Mouse (Mus musculus) brown adipose tissue, adult 24 weeks (tissue): ENCODE measurements around the gene Rtl8c. TPM values are rescaled to one million over a fixed set of nuclear protein-coding genes. Genes with fewer than 3 reads are reported as not detected.
"Not testable (repeated sequence)": the region's sequence is repeated elsewhere in the genome, so short reads cannot be mapped to it uniquely, and the experiment has no call there.

ENCODE experiments used
- H3K27ac ChIP-seq: fragments of 200-500 bp; replicated peaks from 2 replicates; pipeline ENCODE4 v1.5.1; 2012; ENCODE audit warnings: low read depth, mild to moderate bottlenecking, low read length
- H3K4me1 ChIP-seq: fragments of 200-500 bp; 2 replicates; pipeline ENCODE4 v1.6.1; 2012; ENCODE audit warnings: low read length, mixed read lengths; ENCODE audit not compliant: control insufficient read depth, insufficient read depth, insufficient read length
- H3K4me3 ChIP-seq: fragments of 200-500 bp; 2 replicates; pipeline ENCODE4 v1.5.1; 2012; ENCODE audit warnings: low read depth, mild to moderate bottlenecking, low read length, moderate library complexity; ENCODE audit not compliant: insufficient read depth
- polyA plus RNA-seq: library from polyadenylated mRNA; stranded (reverse); fragments of >200 nt; gene quantifications from 2 replicates; pipeline ENCODE4 v1.2.4, GENCODE M21; 2012; ENCODE audit not compliant: missing spikeins, insufficient read depth, insufficient read length

The Rtl8c gene
- polyA plus RNA-seq: 7.7 and 10.1 TPM in 2 replicates

- Histone ChIP-seq H3K4me3 (peak within 1 kb of the TSS; percentile 90), H3K27ac (peak within 1 kb of the TSS; percentile 68), H3K4me1 (no peaks in the 10 kb centered on the region)
Measured at GRCm38 (mm10) chrX:53607242-53608121, at the start of gene Rtl8c. Gene Rtl8c, plus strand, starts transcription at chrX:53608032.

- no peak overlapping the region for H3K27ac ChIP-seq
- H3K4me3 ChIP-seq: no peak overlapping the region
- no peaks in the 10 kb centered on the region for H3K4me1 ChIP-seq
Measured at GRCm38 (mm10) chrX:53579311-53579710, 28.5 kb upstream of the Rtl8c start.

- H3K4me1 ChIP-seq, H3K4me3 ChIP-seq: not testable (repeated sequence)
Measured at GRCm38 (mm10) chrX:53581407-53581806, 26.4 kb upstream of the Rtl8c start.

GRCm38 (mm10) chrX:53583404-53583803 lies 24.4 kb upstream of the Rtl8c start:
- not testable (repeated sequence) for H3K27ac ChIP-seq, H3K4me1 ChIP-seq, H3K4me3 ChIP-seq

More at GRCm38 (mm10) chrX:53581407-53581806, 26.4 kb upstream of the Rtl8c start:
- H3K27ac ChIP-seq: not testable (repeated sequence)

- H3K4me3 ChIP-seq, H3K27ac ChIP-seq, H3K4me1 ChIP-seq: not testable (repeated sequence)
Measured at GRCm38 (mm10) chrX:53599993-53600392, 7.8 kb upstream of the Rtl8c start.

- H3K4me1 ChIP-seq, H3K27ac ChIP-seq, H3K4me3 ChIP-seq: not testable (repeated sequence)
Measured at GRCm38 (mm10) chrX:53606176-53606575, 1.7 kb upstream of the Rtl8c start.

- peak overlapping the region; percentile 68 for H3K27ac ChIP-seq
- H3K4me1 ChIP-seq: no peaks in the 10 kb centered on the region
- peak overlapping the region; percentile 90 for H3K4me3 ChIP-seq
Measured at GRCm38 (mm10) chrX:53608122-53608813, 436 bp downstream of the Rtl8c start.

GRCm38 (mm10) chrX:53608879-53609278 lies 1.0 kb downstream of the Rtl8c start, which contains the start of gene Gm14597:
Gene Gm14597, minus strand, starts transcription at chrX:53608979.
- not testable (repeated sequence) for H3K4me1 ChIP-seq
- H3K4me3 ChIP-seq: peak within 1 kb of the TSS; percentile 90
- peak within 1 kb of the TSS; percentile 68 for H3K27ac ChIP-seq

- Histone ChIP-seq H3K4me1 (no peaks in the 10 kb centered on the region), H3K4me3 (no peak overlapping the region), H3K27ac (no peak overlapping the region)
Measured at GRCm38 (mm10) chrX:53610571-53610970, 2.7 kb downstream of the Rtl8c start.

GRCm38 (mm10) chrX:53611395-53611794 lies 3.6 kb downstream of the Rtl8c start:
- H3K4me1 ChIP-seq: not testable (repeated sequence)
- H3K27ac ChIP-seq: peak overlapping the region; percentile 89

GRCm38 (mm10) chrX:53638107-53638506 lies 30.3 kb downstream of the Rtl8c start:
- not testable (repeated sequence) for H3K4me3 ChIP-seq, H3K27ac ChIP-seq, H3K4me1 ChIP-seq

More at GRCm38 (mm10) chrX:53611395-53611794, 3.6 kb downstream of the Rtl8c start:
- not testable (repeated sequence) for H3K4me3 ChIP-seq

GRCm38 (mm10) chrX:53642604-53642979 lies 34.8 kb downstream of the Rtl8c start:
- peak overlapping the region; percentile 30; the same call in 1 of the 2 replicates for H3K4me3 ChIP-seq
- H3K4me1 ChIP-seq, H3K27ac ChIP-seq: not testable (repeated sequence)

- H3K27ac ChIP-seq: peak within 1 kb of the TSS; percentile 89
- peak within 1 kb of the TSS; percentile 41 for H3K4me3 ChIP-seq
- not testable (repeated sequence) for H3K4me1 ChIP-seq
Measured at GRCm38 (mm10) chrX:53642980-53643961, 35.4 kb downstream of the Rtl8c start, which contains the start of gene Rtl8a. Gene Rtl8a, minus strand, starts transcription at chrX:53643682.

GRCm38 (mm10) chrX:53645885-53646284 lies 38.1 kb downstream of the Rtl8c start:
- H3K4me3 ChIP-seq: no peak overlapping the region
- H3K4me1 ChIP-seq: no peaks in the 10 kb centered on the region
- H3K27ac ChIP-seq: 0 out of 2 replicates have a peak overlapping the region, but pooled peaks have one; percentile 4
